Mouse (Mus musculus): ENCODE measurements around the gene Nfia. TPM values are rescaled to one million over a fixed set of nuclear protein-coding genes. Genes with fewer than 3 reads are reported as not detected.

The Nfia gene
- polyA plus RNA-seq, 1 experiment from 2014 or later, result 19.9 TPM

GRCm38 (mm10) chr4:97750401-97750800 is 22.1 kb upstream of the Nfia start:
- WGBS, result 51% methylated on average over 4 of the region's 4 CpGs
- Histone ChIP-seq H3K4me1 (ENCODE audit: insufficient read depth, low read length) (peaks cover 16% of the 10 kb centered on the region), H3K36me3 (ENCODE audit: insufficient read depth, low read length) (no peaks in the 10 kb centered on the region), H3K27me3 (ENCODE audit: insufficient read depth, low read length) (peaks cover 27% of the 10 kb centered on the region), H3K27ac (ENCODE audit: low read length) (no peak overlapping the region), H3K4me3 (ENCODE audit: low read length) (no peak overlapping the region), H3K9me3 (ENCODE audit: low read length) (no peaks in the 10 kb centered on the region), H3K4me2 (replicated peaks; ENCODE audit: low read depth, low read length) (no peak overlapping the region), H3K9ac (replicated peaks; ENCODE audit: low read length) (peak overlapping the region; percentile 76; the same call in 1 of the 2 replicates)
- ATAC-seq (ENCODE audit: low FRiP score, low TSS enrichment), result no peak

- Histone ChIP-seq H3K27ac (ENCODE audit: low read length) (peak overlapping the region; percentile 86), H3K9ac (replicated peaks; ENCODE audit: low read length) (peak overlapping the region; percentile 76), H3K4me1 (ENCODE audit: insufficient read depth, low read length) (peaks cover 12% of the 10 kb centered on the region; the same call in 1 of the 2 replicates), H3K36me3 (ENCODE audit: insufficient read depth, low read length) (no peaks in the 10 kb centered on the region), H3K9me3 (ENCODE audit: low read length) (no peaks in the 10 kb centered on the region), H3K27me3 (ENCODE audit: insufficient read depth, low read length) (peaks cover 31% of the 10 kb centered on the region), H3K4me2 (replicated peaks; ENCODE audit: low read depth, low read length) (peak overlapping the region; percentile 92), H3K4me3 (ENCODE audit: low read length) (peak overlapping the region; percentile 58)
- under 1% methylated on average over 20 of the region's 20 CpGs for WGBS
- ATAC-seq (ENCODE audit: low FRiP score, low TSS enrichment), result peak; percentile 91
These were observed 21.5 kb upstream of the Nfia start for GRCm38 (mm10) chr4:97751030-97751482.

GRCm38 (mm10) chr4:97751483-97752251 is 20.9 kb upstream of the Nfia start:
- peak overlapping the region; percentile 92 for H3K4me2 ChIP-seq (replicated peaks; ENCODE audit: low read depth, low read length)
- H3K27ac ChIP-seq (ENCODE audit: low read length), result peak overlapping the region; percentile 86
- H3K9ac ChIP-seq (replicated peaks; ENCODE audit: low read length), result peak overlapping the region; percentile 76
- peak; percentile 87 for ATAC-seq (ENCODE audit: low FRiP score, low TSS enrichment)
- no peaks in the 10 kb centered on the region for H3K9me3 ChIP-seq (ENCODE audit: low read length)
- peak overlapping the region; percentile 58 for H3K4me3 ChIP-seq (ENCODE audit: low read length)
- peaks cover 32% of the 10 kb centered on the region for H3K27me3 ChIP-seq (ENCODE audit: insufficient read depth, low read length)
- H3K4me1 ChIP-seq (ENCODE audit: insufficient read depth, low read length), result peaks cover 9% of the 10 kb centered on the region; the same call in 1 of the 2 replicates
- no peaks in the 10 kb centered on the region for H3K36me3 ChIP-seq (ENCODE audit: insufficient read depth, low read length)
- under 1% methylated on average over 40 of the region's 40 CpGs for WGBS

GRCm38 (mm10) chr4:97752276-97753010 is 20.1 kb upstream of the Nfia start:
- H3K36me3 ChIP-seq (ENCODE audit: insufficient read depth, low read length), result no peaks in the 10 kb centered on the region
- H3K9ac ChIP-seq (replicated peaks; ENCODE audit: low read length), result peak overlapping the region; percentile 76; the same call in 1 of the 2 replicates
- H3K27ac ChIP-seq (ENCODE audit: low read length), result peak overlapping the region; percentile 86; the same call in 1 of the 2 replicates
- peaks cover 9% of the 10 kb centered on the region for H3K4me1 ChIP-seq (ENCODE audit: insufficient read depth, low read length)
- WGBS, result 37% methylated on average over 5 of the region's 5 CpGs
- no peaks in the 10 kb centered on the region for H3K9me3 ChIP-seq (ENCODE audit: low read length)
- H3K4me3 ChIP-seq (ENCODE audit: low read length), result peak overlapping the region; percentile 58
- ATAC-seq (ENCODE audit: low FRiP score, low TSS enrichment), result no peak
- peak overlapping the region; percentile 92 for H3K4me2 ChIP-seq (replicated peaks; ENCODE audit: low read depth, low read length)
- H3K27me3 ChIP-seq (ENCODE audit: insufficient read depth, low read length), result peaks cover 32% of the 10 kb centered on the region

- H3K4me2 ChIP-seq (replicated peaks; ENCODE audit: low read depth, low read length), result no peak overlapping the region
- peaks cover 9% of the 10 kb centered on the region for H3K4me1 ChIP-seq (ENCODE audit: insufficient read depth, low read length)
- no peaks in the 10 kb centered on the region for H3K36me3 ChIP-seq (ENCODE audit: insufficient read depth, low read length)
- ATAC-seq (ENCODE audit: low FRiP score, low TSS enrichment), result no peak
- H3K27me3 ChIP-seq (ENCODE audit: insufficient read depth, low read length), result peaks cover 32% of the 10 kb centered on the region
- H3K9me3 ChIP-seq (ENCODE audit: low read length), result no peaks in the 10 kb centered on the region
- no peak overlapping the region for H3K27ac ChIP-seq (ENCODE audit: low read length)
- H3K4me3 ChIP-seq (ENCODE audit: low read length), result no peak overlapping the region
- H3K9ac ChIP-seq (replicated peaks; ENCODE audit: low read length), result no peak overlapping the region
- WGBS, result 0% methylated on average over 1 of the region's 1 CpGs
These were observed 19.0 kb upstream of the Nfia start for GRCm38 (mm10) chr4:97753521-97753920.

- 0 out of 2 replicates have a peak overlapping the region, but pooled peaks have one; percentile 13 for H3K9ac ChIP-seq (replicated peaks; ENCODE audit: low read length)
- H3K4me1 ChIP-seq (ENCODE audit: insufficient read depth, low read length), result peaks cover 9% of the 10 kb centered on the region
- no peak overlapping the region for H3K4me3 ChIP-seq (ENCODE audit: low read length)
- H3K27me3 ChIP-seq (ENCODE audit: insufficient read depth, low read length), result peaks cover 36% of the 10 kb centered on the region
- ATAC-seq (ENCODE audit: low FRiP score, low TSS enrichment), result no peak
- H3K4me2 ChIP-seq (replicated peaks; ENCODE audit: low read depth, low read length), result no peak overlapping the region
- no peaks in the 10 kb centered on the region for H3K36me3 ChIP-seq (ENCODE audit: insufficient read depth, low read length)
- H3K27ac ChIP-seq (ENCODE audit: low read length), result no peak overlapping the region
- whole genome bisulfite sequencing, result 16% methylated on average over 12 of the region's 12 CpGs
- no peaks in the 10 kb centered on the region for H3K9me3 ChIP-seq (ENCODE audit: low read length)
These were observed 18.3 kb upstream of the Nfia start for GRCm38 (mm10) chr4:97754241-97754640.

- no peaks in the 10 kb centered on the region for H3K36me3 ChIP-seq (ENCODE audit: insufficient read depth, low read length)
- H3K27ac ChIP-seq (ENCODE audit: low read length), result peak overlapping the region; percentile 72
- peak; percentile 83 for ATAC-seq (ENCODE audit: low FRiP score, low TSS enrichment)
- H3K27me3 ChIP-seq (ENCODE audit: insufficient read depth, low read length), result peaks cover 39% of the 10 kb centered on the region
- peak overlapping the region; percentile 71 for H3K9ac ChIP-seq (replicated peaks; ENCODE audit: low read length)
- H3K4me1 ChIP-seq (ENCODE audit: insufficient read depth, low read length), result peaks cover 2% of the 10 kb centered on the region
- WGBS, result under 1% methylated on average over 38 of the region's 38 CpGs
- peak overlapping the region; percentile 60 for H3K4me3 ChIP-seq (ENCODE audit: low read length)
- H3K9me3 ChIP-seq (ENCODE audit: low read length), result no peaks in the 10 kb centered on the region
- H3K4me2 ChIP-seq (replicated peaks; ENCODE audit: low read depth, low read length), result peak overlapping the region; percentile 74
These were observed 15.1 kb upstream of the Nfia start for GRCm38 (mm10) chr4:97757207-97757977.

- peak overlapping the region; percentile 74 for H3K4me2 ChIP-seq (replicated peaks; ENCODE audit: low read depth, low read length)
- peaks cover 33% of the 10 kb centered on the region for H3K27me3 ChIP-seq (ENCODE audit: insufficient read depth, low read length)
- H3K4me1 ChIP-seq (ENCODE audit: insufficient read depth, low read length), result peaks cover 2% of the 10 kb centered on the region
- under 1% methylated on average over 14 of the region's 14 CpGs for WGBS
- H3K27ac ChIP-seq (ENCODE audit: low read length), result peak overlapping the region; percentile 72
- H3K9ac ChIP-seq (replicated peaks; ENCODE audit: low read length), result peak overlapping the region; percentile 71
- ATAC-seq (ENCODE audit: low FRiP score, low TSS enrichment), result peak; percentile 72; the same call in 1 of the 2 replicates
- H3K36me3 ChIP-seq (ENCODE audit: insufficient read depth, low read length), result no peaks in the 10 kb centered on the region
- no peaks in the 10 kb centered on the region for H3K9me3 ChIP-seq (ENCODE audit: low read length)
- H3K4me3 ChIP-seq (ENCODE audit: low read length), result peak overlapping the region; percentile 60
These were observed 14.5 kb upstream of the Nfia start for GRCm38 (mm10) chr4:97757978-97758461.

- H3K36me3 ChIP-seq (ENCODE audit: insufficient read depth, low read length), result no peaks in the 10 kb centered on the region
- peaks cover 27% of the 10 kb centered on the region for H3K27me3 ChIP-seq (ENCODE audit: insufficient read depth, low read length)
- H3K27ac ChIP-seq (ENCODE audit: low read length), result no peak overlapping the region
- H3K9me3 ChIP-seq (ENCODE audit: low read length), result no peaks in the 10 kb centered on the region
- H3K4me3 ChIP-seq (ENCODE audit: low read length), result peak overlapping the region; percentile 60; the same call in 1 of the 2 replicates
- peak overlapping the region; percentile 74 for H3K4me2 ChIP-seq (replicated peaks; ENCODE audit: low read depth, low read length)
- peak overlapping the region; percentile 71; the same call in 1 of the 2 replicates for H3K9ac ChIP-seq (replicated peaks; ENCODE audit: low read length)
- no peak for ATAC-seq (ENCODE audit: low FRiP score, low TSS enrichment)
- WGBS, result 39% methylated on average over 3 of the region's 3 CpGs
- H3K4me1 ChIP-seq (ENCODE audit: insufficient read depth, low read length), result peaks cover 2% of the 10 kb centered on the region
These were observed 13.9 kb upstream of the Nfia start for GRCm38 (mm10) chr4:97758661-97759060.

All from kidney, embryonic 16.5 days (tissue).